Mouse (Mus musculus) T-cell, adult 2 months (primary cell): ENCODE results near the gene Cdh23.
"Not testable (repeated sequence)": the region's sequence is repeated elsewhere in the genome, so short reads cannot be mapped to it uniquely, and the experiment has no call there.

ENCODE experiments used
- DNase-seq: peaks from one replicate; pipeline ENCODE4 v3.0.0; 2022; ENCODE audit warnings: low spot score

Cdh23 gene

GRCm38 (mm10) chr10:60696390-60696789 is at the start of gene Cdh23:
Gene Cdh23 (minus strand): TSS chr10:60696490.
- DNase-seq = no peak

GRCm38 (mm10) chr10:60744543-60745290 is 48.4 kb upstream of the Cdh23 start:
- no peak for DNase-seq

- DNase-seq = no peak
Observed at GRCm38 (mm10) chr10:60743681-60744080, 47.4 kb upstream of the Cdh23 start.

- no peak for DNase-seq
Observed at GRCm38 (mm10) chr10:60742942-60743341, 46.7 kb upstream of the Cdh23 start.

- DNase-seq = not testable (repeated sequence)
Observed at GRCm38 (mm10) chr10:60742296-60742695, 46.0 kb upstream of the Cdh23 start.

- no peak for DNase-seq
Observed at GRCm38 (mm10) chr10:60741435-60741834, 45.1 kb upstream of the Cdh23 start.

- DNase-seq = no peak
Observed at GRCm38 (mm10) chr10:60739619-60740363, 43.5 kb upstream of the Cdh23 start.

- no peak for DNase-seq
Observed at GRCm38 (mm10) chr10:60737886-60738640, 41.8 kb upstream of the Cdh23 start.

GRCm38 (mm10) chr10:60737169-60737728 is 41.0 kb upstream of the Cdh23 start:
- DNase-seq = no peak

GRCm38 (mm10) chr10:60735737-60736136 is 39.4 kb upstream of the Cdh23 start:
- no peak for DNase-seq

GRCm38 (mm10) chr10:60733471-60733870 is 37.2 kb upstream of the Cdh23 start:
- no peak for DNase-seq

- no peak for DNase-seq
Observed at GRCm38 (mm10) chr10:60732397-60732861, 36.1 kb upstream of the Cdh23 start.

- no peak for DNase-seq
Observed at GRCm38 (mm10) chr10:60731742-60732141, 35.5 kb upstream of the Cdh23 start.

GRCm38 (mm10) chr10:60727301-60727700 is 31.0 kb upstream of the Cdh23 start:
- DNase-seq = no peak

GRCm38 (mm10) chr10:60726896-60727295 is 30.6 kb upstream of the Cdh23 start:
- no peak for DNase-seq

GRCm38 (mm10) chr10:60724496-60724895 is 28.2 kb upstream of the Cdh23 start:
- no peak for DNase-seq

GRCm38 (mm10) chr10:60723345-60723744 is 27.1 kb upstream of the Cdh23 start:
- DNase-seq = no peak

- DNase-seq = no peak
Observed at GRCm38 (mm10) chr10:60721640-60722039, 25.4 kb upstream of the Cdh23 start.

GRCm38 (mm10) chr10:60720461-60720860 is 24.2 kb upstream of the Cdh23 start:
- DNase-seq = no peak

GRCm38 (mm10) chr10:60718491-60718890 is 22.2 kb upstream of the Cdh23 start:
- DNase-seq = no peak

GRCm38 (mm10) chr10:60716449-60716848 is 20.2 kb upstream of the Cdh23 start:
- no peak for DNase-seq

GRCm38 (mm10) chr10:60712299-60712698 is 16.0 kb upstream of the Cdh23 start:
- not testable (repeated sequence) for DNase-seq
